Mouse (Mus musculus): ENCODE results near the gene Grb7.

Gene Grb7

GRCm38 (mm10) chr11:98445238-98445637 lies 956 bp upstream of the Grb7 start:
- DNase-seq (ENCODE audit: inconsistent age in 2 of 2, low spot score in 1 of 2): no peak

- DNase-seq (ENCODE audit: inconsistent age in 2 of 2, low spot score in 1 of 2): no peak
Observed at GRCm38 (mm10) chr11:98445679-98446078, 515 bp upstream of the Grb7 start.

GRCm38 (mm10) chr11:98446562-98447474 lies 624 bp downstream of the Grb7 start:
- DNase-seq (ENCODE audit: inconsistent age in 2 of 2, low spot score in 1 of 2): no peak

GRCm38 (mm10) chr11:98447475-98447834 lies 1.3 kb downstream of the Grb7 start:
- no peak for DNase-seq (ENCODE audit: inconsistent age in 2 of 2, low spot score in 1 of 2)

- no peak for DNase-seq (ENCODE audit: inconsistent age in 2 of 2, low spot score in 1 of 2)
Observed at GRCm38 (mm10) chr11:98448191-98448790, 2.1 kb downstream of the Grb7 start.

GRCm38 (mm10) chr11:98449419-98449818 lies 3.2 kb downstream of the Grb7 start:
- DNase-seq (ENCODE audit: inconsistent age in 2 of 2, low spot score in 1 of 2): no peak

GRCm38 (mm10) chr11:98449921-98450771 lies 4.0 kb downstream of the Grb7 start:
- no peak for DNase-seq (ENCODE audit: inconsistent age in 2 of 2, low spot score in 1 of 2)

GRCm38 (mm10) chr11:98455484-98455883 lies 9.3 kb downstream of the Grb7 start:
- no peak for DNase-seq (ENCODE audit: inconsistent age in 2 of 2, low spot score in 1 of 2)

GRCm38 (mm10) chr11:98456545-98456944 lies 10.4 kb downstream of the Grb7 start:
- no peak for DNase-seq (ENCODE audit: inconsistent age in 2 of 2, low spot score in 1 of 2)

- no peak for DNase-seq (ENCODE audit: inconsistent age in 2 of 2, low spot score in 1 of 2)
Observed at GRCm38 (mm10) chr11:98456945-98457344, 10.8 kb downstream of the Grb7 start.

- peak; percentile 81 to 94 for DNase-seq (ENCODE audit: inconsistent age in 2 of 2, low spot score in 1 of 2)
Observed at GRCm38 (mm10) chr11:98457367-98458120, 11.3 kb downstream of the Grb7 start.

- DNase-seq (ENCODE audit: inconsistent age in 2 of 2, low spot score in 1 of 2): peak in 1 of 2 experiments; percentile 44
Observed at GRCm38 (mm10) chr11:98458121-98458990, 12.2 kb downstream of the Grb7 start.

- no peak for DNase-seq (ENCODE audit: inconsistent age in 2 of 2, low spot score in 1 of 2)
Observed at GRCm38 (mm10) chr11:98459071-98459741, 13.0 kb downstream of the Grb7 start.

- no peak for DNase-seq (ENCODE audit: inconsistent age in 2 of 2, low spot score in 1 of 2)
Observed at GRCm38 (mm10) chr11:98459860-98460259, 13.7 kb downstream of the Grb7 start.

GRCm38 (mm10) chr11:98461109-98461720 lies 15.0 kb downstream of the Grb7 start:
- peak in 1 of 2 experiments; percentile 31 for DNase-seq (ENCODE audit: inconsistent age in 2 of 2, low spot score in 1 of 2)

GRCm38 (mm10) chr11:98462255-98462654 lies 16.1 kb downstream of the Grb7 start:
- DNase-seq (ENCODE audit: inconsistent age in 2 of 2, low spot score in 1 of 2): no peak

- no peak for DNase-seq (ENCODE audit: inconsistent age in 2 of 2, low spot score in 1 of 2)
Observed at GRCm38 (mm10) chr11:98463911-98464310, 17.7 kb downstream of the Grb7 start.

GRCm38 (mm10) chr11:98464516-98464915 lies 18.3 kb downstream of the Grb7 start:
- DNase-seq (ENCODE audit: inconsistent age in 2 of 2, low spot score in 1 of 2): no peak

Measured in adrenal gland, adult (tissue).